Mouse (Mus musculus): Measurements from ENCODE around the gene Scaf4. TPM values are rescaled to one million over a fixed set of nuclear protein-coding genes. Genes with fewer than 3 reads are reported as not detected.

Gene Scaf4
- polyA plus RNA-seq, 1 experiment, result 14.1 TPM

- Histone ChIP-seq H3K36me3 (ENCODE audit: control insufficient read depth, insufficient read depth) (no peaks in the 10 kb centered on the region), H3K4me3 (peak overlapping the region; percentile 18), H3K27me3 (ENCODE audit: control insufficient read depth, insufficient read depth, insufficient read length) (no peaks in the 10 kb centered on the region), H3ac (ENCODE audit: control insufficient read depth, insufficient read length) (no peak overlapping the region), H3K79me2 (ENCODE audit: control insufficient read depth, insufficient read depth) (no peaks in the 10 kb centered on the region), H3K4me2 (ENCODE audit: low read depth) (peak overlapping the region; percentile 61)
- no peak for TF ChIP-seq REST (IDR thresholded peaks at IDR 0.05; ENCODE audit: insufficient read depth, insufficient read length)
- TF ChIP-seq TCF3 (IDR thresholded peaks at IDR 0.05; ENCODE audit: insufficient read length, low read depth), result no peak
- no peak for TF ChIP-seq MYOD1 (IDR thresholded peaks at IDR 0.05; ENCODE audit: control insufficient read depth in 1 of 3, insufficient read length in 2 of 3, low read depth in 2 of 3)
- no peak for TF ChIP-seq TCF12 (IDR thresholded peaks at IDR 0.05; ENCODE audit: insufficient read depth, poor library complexity, severe bottlenecking)
- no peak for TF ChIP-seq MAX (IDR thresholded peaks at IDR 0.05; ENCODE audit: low read depth)
- TF ChIP-seq SRF (IDR thresholded peaks at IDR 0.05; ENCODE audit: control insufficient read depth, insufficient read length, low read depth), result no peak
- TF ChIP-seq POLR2AphosphoS2 (IDR thresholded peaks at IDR 0.05; ENCODE audit: insufficient read length, low read depth), result no peak
- no peak for TF ChIP-seq POLR2A (IDR thresholded peaks at IDR 0.05; ENCODE audit: insufficient read length, low read depth)
- no peak for TF ChIP-seq CEBPB (IDR thresholded peaks at IDR 0.05; ENCODE audit: insufficient read depth, poor library complexity, severe bottlenecking)
- no peak for TF ChIP-seq E2F4 (IDR thresholded peaks at IDR 0.05; ENCODE audit: insufficient read depth)
- no peak for TF ChIP-seq MYOG (IDR thresholded peaks at IDR 0.05; ENCODE audit: control insufficient read depth in 1 of 3, insufficient read depth in 1 of 3, insufficient read length in 2 of 3, low read depth in 2 of 3)
- no peak for TF ChIP-seq USF1 (IDR thresholded peaks at IDR 0.05; ENCODE audit: low read depth)
These were observed 86.8 kb downstream of the Scaf4 start for GRCm38 (mm10) chr16:90197337-90197973.

DNA sequence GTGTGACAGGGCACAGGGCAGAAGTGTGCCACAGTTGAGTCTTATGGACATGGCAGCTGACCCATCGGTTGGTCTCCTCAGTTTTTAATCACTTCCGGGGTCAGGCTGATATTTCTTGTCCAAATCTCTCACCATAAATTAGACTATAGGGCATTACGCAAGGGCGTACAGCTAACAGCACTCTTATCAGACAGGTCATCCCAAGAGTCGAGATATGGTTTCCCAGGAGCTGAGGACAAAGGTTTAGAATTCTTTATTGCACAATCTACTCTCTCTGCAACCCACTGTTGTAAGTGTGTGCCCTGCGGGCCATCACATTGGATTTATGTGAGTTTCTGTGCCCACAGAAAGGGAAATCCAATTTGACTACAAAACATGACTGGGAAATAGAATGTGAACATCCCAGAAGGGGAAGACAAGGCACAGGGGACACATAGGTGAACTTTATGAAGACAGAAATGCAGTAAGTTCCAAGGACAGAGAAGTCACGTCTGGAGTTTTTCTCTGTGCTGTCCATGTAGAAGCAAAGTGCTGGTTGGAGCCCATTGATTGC, 87.5 kb downstream of the Scaf4 start:
- no peak overlapping the region for H3ac ChIP-seq (ENCODE audit: control insufficient read depth, insufficient read length)
- H3K4me2 ChIP-seq (ENCODE audit: low read depth), result no peak overlapping the region
- peak overlapping the region; percentile 18 for H3K4me3 ChIP-seq
- no peaks in the 10 kb centered on the region for H3K36me3 ChIP-seq (ENCODE audit: control insufficient read depth, insufficient read depth)
- TF ChIP-seq SRF (IDR thresholded peaks at IDR 0.05; ENCODE audit: control insufficient read depth, insufficient read length, low read depth) (no peak), CEBPB (IDR thresholded peaks at IDR 0.05; ENCODE audit: insufficient read depth, poor library complexity, severe bottlenecking) (no peak), TCF12 (IDR thresholded peaks at IDR 0.05; ENCODE audit: insufficient read depth, poor library complexity, severe bottlenecking) (no peak), POLR2A (IDR thresholded peaks at IDR 0.05; ENCODE audit: insufficient read length, low read depth) (no peak), REST (IDR thresholded peaks at IDR 0.05; ENCODE audit: insufficient read depth, insufficient read length) (no peak), E2F4 (IDR thresholded peaks at IDR 0.05; ENCODE audit: insufficient read depth) (no peak), MYOD1 (IDR thresholded peaks at IDR 0.05; ENCODE audit: control insufficient read depth in 1 of 3, insufficient read length in 2 of 3, low read depth in 2 of 3) (no peak), MAX (IDR thresholded peaks at IDR 0.05; ENCODE audit: low read depth) (no peak), USF1 (IDR thresholded peaks at IDR 0.05; ENCODE audit: low read depth) (no peak), POLR2AphosphoS2 (IDR thresholded peaks at IDR 0.05; ENCODE audit: insufficient read length, low read depth) (no peak), MYOG (IDR thresholded peaks at IDR 0.05; ENCODE audit: control insufficient read depth in 1 of 3, insufficient read depth in 1 of 3, insufficient read length in 2 of 3, low read depth in 2 of 3) (no peak), TCF3 (IDR thresholded peaks at IDR 0.05; ENCODE audit: insufficient read length, low read depth) (no peak)
- no peaks in the 10 kb centered on the region for H3K27me3 ChIP-seq (ENCODE audit: control insufficient read depth, insufficient read depth, insufficient read length)
- H3K79me2 ChIP-seq (ENCODE audit: control insufficient read depth, insufficient read depth), result no peaks in the 10 kb centered on the region

DNA sequence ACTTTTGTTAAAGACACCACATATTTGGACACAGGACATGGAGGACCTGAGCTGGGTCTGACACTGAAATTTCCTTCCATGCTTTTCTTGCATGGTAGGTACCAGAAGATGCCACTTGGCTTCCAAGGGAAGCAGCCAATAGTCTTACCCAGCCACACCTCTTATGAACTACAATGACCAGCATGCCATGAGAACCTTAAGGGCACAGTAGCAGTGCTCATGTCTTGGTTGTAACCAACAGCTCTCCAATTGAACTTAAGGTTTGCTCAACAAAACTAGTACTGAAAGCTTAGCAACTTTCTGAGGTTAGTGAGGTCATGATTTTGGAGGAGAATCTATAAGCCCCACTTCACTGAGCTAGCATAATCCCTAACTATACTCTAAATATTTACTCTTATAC, 90.6 kb downstream of the Scaf4 start:
- TF ChIP-seq MYOG (IDR thresholded peaks at IDR 0.05; ENCODE audit: control insufficient read depth in 1 of 3, insufficient read depth in 1 of 3, insufficient read length in 2 of 3, low read depth in 2 of 3) (no peak), REST (IDR thresholded peaks at IDR 0.05; ENCODE audit: insufficient read depth, insufficient read length) (no peak), SRF (IDR thresholded peaks at IDR 0.05; ENCODE audit: control insufficient read depth, insufficient read length, low read depth) (no peak), E2F4 (IDR thresholded peaks at IDR 0.05; ENCODE audit: insufficient read depth) (no peak), POLR2AphosphoS2 (IDR thresholded peaks at IDR 0.05; ENCODE audit: insufficient read length, low read depth) (no peak), MYOD1 (IDR thresholded peaks at IDR 0.05; ENCODE audit: control insufficient read depth in 1 of 3, insufficient read length in 2 of 3, low read depth in 2 of 3) (no peak), TCF3 (IDR thresholded peaks at IDR 0.05; ENCODE audit: insufficient read length, low read depth) (no peak), CEBPB (IDR thresholded peaks at IDR 0.05; ENCODE audit: insufficient read depth, poor library complexity, severe bottlenecking) (no peak), POLR2A (IDR thresholded peaks at IDR 0.05; ENCODE audit: insufficient read length, low read depth) (no peak), TCF12 (IDR thresholded peaks at IDR 0.05; ENCODE audit: insufficient read depth, poor library complexity, severe bottlenecking) (no peak), MAX (IDR thresholded peaks at IDR 0.05; ENCODE audit: low read depth) (no peak), USF1 (IDR thresholded peaks at IDR 0.05; ENCODE audit: low read depth) (no peak)
- H3K79me2 ChIP-seq (ENCODE audit: control insufficient read depth, insufficient read depth), result no peaks in the 10 kb centered on the region
- no peaks in the 10 kb centered on the region for H3K27me3 ChIP-seq (ENCODE audit: control insufficient read depth, insufficient read depth, insufficient read length)
- H3ac ChIP-seq (ENCODE audit: control insufficient read depth, insufficient read length), result no peak overlapping the region
- H3K4me3 ChIP-seq, result no peak overlapping the region
- H3K4me2 ChIP-seq (ENCODE audit: low read depth), result no peak overlapping the region
- H3K36me3 ChIP-seq (ENCODE audit: control insufficient read depth, insufficient read depth), result no peaks in the 10 kb centered on the region

DNA sequence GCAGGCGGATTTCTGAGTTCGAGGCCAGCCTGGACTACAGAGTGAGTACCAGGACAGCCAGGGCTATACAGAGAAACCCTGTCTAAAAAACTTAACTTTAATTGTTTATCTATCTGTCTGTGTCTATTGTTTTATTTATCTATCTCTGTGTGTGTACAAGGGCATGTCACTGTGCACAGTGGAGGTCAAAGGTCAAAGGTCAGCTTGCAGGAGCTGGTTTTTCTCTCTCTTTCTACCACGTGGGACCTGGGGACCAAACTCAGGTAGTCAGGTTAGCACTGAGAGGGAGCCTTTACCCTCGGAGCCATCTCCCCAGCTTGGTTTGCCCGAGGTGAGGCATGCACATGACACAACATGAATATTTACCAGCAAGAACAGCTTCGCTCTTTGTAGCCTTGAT, 93.0 kb downstream of the Scaf4 start:
- Histone ChIP-seq H3K27me3 (ENCODE audit: control insufficient read depth, insufficient read depth, insufficient read length) (no peaks in the 10 kb centered on the region), H3K4me3 (no peak overlapping the region), H3ac (ENCODE audit: control insufficient read depth, insufficient read length) (no peak overlapping the region), H3K36me3 (ENCODE audit: control insufficient read depth, insufficient read depth) (no peaks in the 10 kb centered on the region), H3K4me2 (ENCODE audit: low read depth) (no peak overlapping the region), H3K79me2 (ENCODE audit: control insufficient read depth, insufficient read depth) (no peaks in the 10 kb centered on the region)
- TF ChIP-seq TCF3 (IDR thresholded peaks at IDR 0.05; ENCODE audit: insufficient read length, low read depth) (no peak), MAX (IDR thresholded peaks at IDR 0.05; ENCODE audit: low read depth) (no peak), CEBPB (IDR thresholded peaks at IDR 0.05; ENCODE audit: insufficient read depth, poor library complexity, severe bottlenecking) (no peak)

All from myocyte (in vitro differentiated cells).